Mouse (Mus musculus) hindbrain, embryonic 14.5 days (tissue): Measurements from ENCODE around the gene Phyh. TPM values are rescaled to one million over a fixed set of nuclear protein-coding genes. Genes with fewer than 3 reads are reported as not detected.

Source experiments
- ATAC-seq: fragments of 200-750 bp; cut with Nextera tagmentation; 2 replicates; pipeline ENCODE4 v1.8.0; 2017; ENCODE audit warnings: moderate number of reproducible peaks, mild to moderate bottlenecking, moderate TSS enrichment, moderate library complexity; ENCODE audit not compliant: low FRiP score
- DNase-seq: peaks from one replicate; pipeline ENCODE4 v3.0.0-alpha.2; 2015; ENCODE audit warnings: low spot score
- H3K27ac ChIP-seq: fragments of 300-500 bp; sonication (generic); 2 replicates; pipeline ENCODE4 v1.5.1; 2014; ENCODE audit warnings: mild to moderate bottlenecking, moderate library complexity
- H3K27me3 ChIP-seq: fragments of 300-500 bp; sonication (generic); 2 replicates; pipeline ENCODE4 v1.6.1; 2014; ENCODE audit warnings: mild to moderate bottlenecking, low read length, mixed read lengths; ENCODE audit not compliant: control insufficient read depth, insufficient read depth
- H3K36me3 ChIP-seq: fragments of 300-500 bp; sonication (generic); replicated peaks from 2 replicates; pipeline ENCODE4 v1.6.1; 2014; ENCODE audit not compliant: control insufficient read depth, insufficient read depth
- H3K4me1 ChIP-seq: fragments of 300-500 bp; sonication (generic); replicated peaks from 2 replicates; pipeline ENCODE4 v1.6.1; 2014; ENCODE audit warnings: antibody characterized with exemption, low read length, mixed read lengths; ENCODE audit not compliant: control insufficient read depth, insufficient read depth
- H3K4me2 ChIP-seq: fragments of 300-500 bp; sonication (generic); replicated peaks from 2 replicates; pipeline ENCODE4 v1.6.1; 2014; ENCODE audit warnings: mild to moderate bottlenecking, moderate library complexity
- H3K4me3 ChIP-seq: fragments of 300-500 bp; sonication (generic); replicated peaks from 2 replicates; pipeline ENCODE4 v1.5.1; 2014; ENCODE audit warnings: mild to moderate bottlenecking, low read length
- H3K9ac ChIP-seq: fragments of 300-500 bp; sonication (generic); 2 replicates; pipeline ENCODE4 v1.6.1; 2014
- H3K9me3 ChIP-seq: fragments of 300-500 bp; sonication (generic); 2 replicates; pipeline ENCODE4 v1.6.1; 2016; ENCODE audit warnings: low read length; ENCODE audit not compliant: control insufficient read depth
- WGBS: fragments of 180-500 bp; shearing (Covaris S2); extraction: QIAGEN DNeasy Blood & Tissue Kit; methylation state at CpG from one replicate; pipeline ENCODE4 v1.1.7; 2014; 5-methylcytosine and 5-hydroxymethylcytosine counted together
- polyA plus RNA-seq: library from polyadenylated mRNA; unstranded; fragments of >200 nt; fragmentation: Nextera tagmentation; extraction: Ambion mirVana; gene quantifications from 2 replicates; pipeline ENCODE4 v1.2.1, GENCODE M21; 2014

Gene Phyh
- polyA plus RNA-seq, 1 experiment from 2014 or later = 82.4 TPM

DNA sequence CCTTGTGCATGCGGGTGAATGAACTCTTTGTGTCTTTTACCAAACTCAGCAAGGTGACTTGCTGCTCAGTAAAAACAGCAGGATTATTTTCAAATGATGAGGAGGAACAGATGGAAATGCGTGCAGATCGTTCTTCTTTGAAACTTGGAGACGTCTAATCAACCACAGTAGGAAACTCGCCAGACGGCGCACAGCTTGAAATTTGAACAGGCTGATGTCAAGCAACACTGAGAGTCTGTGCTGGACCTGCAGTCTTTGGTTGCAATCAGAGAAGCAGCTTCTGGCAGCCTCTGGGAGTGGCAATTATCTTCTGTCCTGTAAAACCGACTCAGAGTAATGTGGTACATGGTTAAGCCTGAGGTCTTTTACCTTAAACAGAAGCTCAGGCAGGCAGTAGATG, 59.3 kb downstream of the Phyh start:
- H3K4me1 ChIP-seq = no peaks in the 10 kb centered on the region
- DNase-seq (peak; percentile 54), ATAC-seq (no peak; the same call in 1 of the 2 replicates)
- no peak overlapping the region for H3K4me3 ChIP-seq
- no peak overlapping the region for H3K9ac ChIP-seq
- H3K36me3 ChIP-seq = no peaks in the 10 kb centered on the region
- 41% methylated on average over 8 of the region's 8 CpGs for WGBS
- no peaks in the 10 kb centered on the region for H3K9me3 ChIP-seq
- H3K27me3 ChIP-seq = no peaks in the 10 kb centered on the region
- H3K4me2 ChIP-seq = no peak overlapping the region
- H3K27ac ChIP-seq = peak overlapping the region; percentile 35

DNA sequence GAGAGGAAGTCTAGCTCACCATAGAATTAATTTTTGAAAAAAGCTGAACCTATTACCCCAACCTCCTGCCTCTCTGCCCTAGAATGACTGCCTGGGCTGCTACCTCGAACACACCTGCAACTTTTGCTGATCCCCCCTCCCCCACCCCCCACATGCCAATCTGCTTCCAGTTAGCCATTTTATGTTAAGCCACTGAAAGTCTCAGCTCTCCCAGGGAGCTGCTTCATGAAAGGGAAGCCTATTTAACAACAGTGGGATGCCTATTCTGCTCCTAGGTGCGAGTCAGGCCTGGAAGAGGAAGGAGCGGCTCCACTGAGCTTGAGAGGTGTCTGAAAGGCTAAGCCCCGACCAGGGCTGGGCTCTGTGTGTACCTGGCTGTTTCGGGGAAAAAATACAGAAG, 65.2 kb downstream of the Phyh start:
- WGBS = 37% methylated on average over 5 of the region's 5 CpGs
- ATAC-seq (no peak), DNase-seq (no peak)
- Histone ChIP-seq H3K36me3 (no peaks in the 10 kb centered on the region), H3K27me3 (no peaks in the 10 kb centered on the region), H3K4me3 (no peak overlapping the region), H3K4me2 (no peak overlapping the region), H3K4me1 (no peaks in the 10 kb centered on the region), H3K9me3 (no peaks in the 10 kb centered on the region), H3K27ac (no peak overlapping the region), H3K9ac (no peak overlapping the region)

DNA sequence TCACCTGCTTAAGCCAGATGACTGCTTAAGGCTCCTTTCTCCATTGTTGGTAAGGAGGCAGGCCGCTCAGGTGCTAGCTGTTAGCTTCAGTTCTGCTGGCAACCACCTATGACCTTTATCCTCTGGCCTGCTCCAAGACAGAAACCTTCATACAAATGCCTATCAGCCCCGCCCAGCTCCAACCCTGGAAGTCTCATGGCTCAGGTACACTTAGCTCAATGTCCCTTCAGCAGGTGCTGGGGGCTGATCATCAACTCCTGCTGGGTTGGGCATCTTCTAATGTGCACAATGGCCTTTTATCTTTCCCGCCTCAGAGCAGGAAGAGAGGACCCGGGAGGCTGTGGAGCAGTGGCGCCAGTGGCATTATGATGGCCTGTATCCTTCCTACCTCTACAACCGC, 66.2 kb downstream of the Phyh start:
- H3K9me3 ChIP-seq = no peaks in the 10 kb centered on the region
- ATAC-seq = no peak
- WGBS = 85% methylated on average over 6 of the region's 6 CpGs

DNA sequence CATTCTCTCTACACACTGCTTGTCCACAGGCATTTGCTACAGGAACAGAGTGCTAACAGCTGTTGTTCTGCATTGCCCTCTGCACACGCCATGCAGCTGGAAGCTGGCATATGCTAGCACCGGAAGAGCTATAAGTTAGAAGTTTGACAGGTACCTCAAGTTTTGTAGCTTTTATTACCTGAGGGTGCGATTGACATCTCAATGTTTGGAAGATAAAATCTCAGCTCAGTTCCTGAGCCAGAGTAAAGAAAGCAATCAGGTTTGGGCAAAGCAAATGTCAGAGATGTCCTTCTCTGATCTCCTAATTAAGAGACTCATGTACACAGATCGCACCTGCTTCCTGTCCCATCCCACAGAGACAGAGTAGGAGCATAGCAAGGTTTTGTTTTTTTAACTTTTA, 68.0 kb downstream of the Phyh start:
- ATAC-seq (no peak), DNase-seq (no peak)
- Histone ChIP-seq H3K4me1 (no peaks in the 10 kb centered on the region), H3K4me3 (no peak overlapping the region), H3K9me3 (no peaks in the 10 kb centered on the region), H3K4me2 (no peak overlapping the region), H3K36me3 (no peaks in the 10 kb centered on the region), H3K27ac (no peak overlapping the region), H3K9ac (no peak overlapping the region), H3K27me3 (no peaks in the 10 kb centered on the region)
- 88% methylated on average over 4 of the region's 4 CpGs for WGBS

More for the DNA sequence above, 66.2 kb downstream of the Phyh start:
- Histone ChIP-seq H3K27me3 (no peaks in the 10 kb centered on the region), H3K4me1 (no peaks in the 10 kb centered on the region), H3K27ac (no peak overlapping the region), H3K4me3 (no peak overlapping the region), H3K36me3 (no peaks in the 10 kb centered on the region), H3K9ac (no peak overlapping the region), H3K4me2 (no peak overlapping the region)
- no peak for DNase-seq

DNA sequence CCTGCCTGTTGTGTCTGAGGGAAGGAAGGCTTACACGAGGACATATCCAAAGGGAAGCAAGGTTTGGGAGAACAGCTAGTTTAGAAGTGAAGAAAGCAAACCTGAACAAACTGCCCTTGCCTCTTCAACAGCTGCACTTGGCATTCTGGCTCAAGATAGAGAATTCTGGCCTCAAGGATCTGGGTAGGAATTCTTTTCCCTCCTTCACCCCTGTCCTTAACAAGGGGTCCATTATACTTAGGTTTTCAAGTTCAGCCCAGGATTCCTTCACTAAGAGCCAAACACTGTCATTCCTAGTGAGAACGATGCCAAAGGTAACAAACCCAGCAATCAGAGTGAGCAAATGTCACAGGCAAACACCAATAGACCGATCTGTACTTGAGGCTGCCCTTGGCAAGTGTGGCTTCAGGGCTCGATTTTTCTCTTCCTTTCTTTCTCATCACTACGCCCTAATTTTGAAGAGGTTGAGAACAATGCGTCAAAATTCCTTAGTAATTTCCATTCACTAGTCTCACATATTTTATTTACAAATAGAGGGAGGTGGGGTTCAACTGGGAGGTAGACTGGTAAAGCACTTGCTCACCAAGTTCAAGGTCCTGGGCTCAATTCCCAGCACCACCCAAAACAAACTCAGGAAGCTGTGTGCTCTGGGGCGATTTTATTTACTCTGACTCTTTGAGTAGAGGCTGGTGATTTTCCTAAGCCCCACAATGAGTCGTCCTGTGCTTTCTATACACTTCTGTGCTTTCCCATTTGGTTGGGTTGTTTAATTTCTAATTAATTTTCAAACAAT, 68.8 kb downstream of the Phyh start:
- no peaks in the 10 kb centered on the region for H3K9me3 ChIP-seq
- H3K4me3 ChIP-seq = no peak overlapping the region
- no peak for DNase-seq
- no peaks in the 10 kb centered on the region; the same call in 1 of the 2 replicates for H3K36me3 ChIP-seq
- no peak for ATAC-seq
- H3K27me3 ChIP-seq = no peaks in the 10 kb centered on the region
- WGBS = 86% methylated on average over 8 of the region's 8 CpGs
- no peak overlapping the region for H3K9ac ChIP-seq
- H3K4me2 ChIP-seq = no peak overlapping the region
- no peaks in the 10 kb centered on the region for H3K4me1 ChIP-seq
- H3K27ac ChIP-seq = no peak overlapping the region

Other genes with a start within 250 kb of the Phyh start
- 8.7 and 8.9 TPM in 2 replicates for gene Bend7, start 201.2 kb upstream of the Phyh start, polyA plus RNA-seq
- 63.2 and 75.5 TPM in 2 replicates for gene Sephs1, start 37.5 kb upstream of the Phyh start, polyA plus RNA-seq
- gene Ucma, start 57.1 kb downstream of the Phyh start, polyA plus RNA-seq = 1.4 TPM in 2 replicates
- 4.5 and 5.4 TPM in 2 replicates for gene Mcm10, start 93.8 kb downstream of the Phyh start, polyA plus RNA-seq
- gene Optn, start 145.0 kb downstream of the Phyh start, polyA plus RNA-seq = 18.0 and 20.7 TPM in 2 replicates
- 13.9 and 16.6 TPM in 2 replicates for gene Ccdc3, start 218.8 kb downstream of the Phyh start, polyA plus RNA-seq